Mouse (Mus musculus) gastrocnemius, postnatal 14 days (tissue): Measurements from ENCODE around the gene Clec2i. TPM values are rescaled to one million over a fixed set of nuclear protein-coding genes. Genes with fewer than 3 reads are reported as not detected.
"Not testable (repeated sequence)": the region's sequence is repeated elsewhere in the genome, so short reads cannot be mapped to it uniquely, and the experiment has no call there.

Experiments used
- DNase-seq: peaks from one replicate; pipeline ENCODE4 v3.0.0; 2021; ENCODE audit warnings: mixed read lengths
- intact Hi-C: fragments of 180-260 bp; cut with DNase I; formaldehyde crosslinking; loops from one replicate; pipeline ENCODE4 v1.15.1; 2025; ENCODE audit warnings: low total_unique reads
- long read RNA-seq, 2 experiments: library from polyadenylated mRNA; stranded (forward); transcript quantifications; one replicate each; pipeline ENCODE4 v2.0.0; 2021
- total RNA-seq, 2 experiments: library from RNA; stranded (reverse); gene quantifications; 2 replicates each; pipeline ENCODE4 v1.2.3; 2021

Clec2i gene
- not detected for total RNA-seq
- long read RNA-seq, experiment 1, result 0 reads
- long read RNA-seq, experiment 2, result 0 reads

DNA sequence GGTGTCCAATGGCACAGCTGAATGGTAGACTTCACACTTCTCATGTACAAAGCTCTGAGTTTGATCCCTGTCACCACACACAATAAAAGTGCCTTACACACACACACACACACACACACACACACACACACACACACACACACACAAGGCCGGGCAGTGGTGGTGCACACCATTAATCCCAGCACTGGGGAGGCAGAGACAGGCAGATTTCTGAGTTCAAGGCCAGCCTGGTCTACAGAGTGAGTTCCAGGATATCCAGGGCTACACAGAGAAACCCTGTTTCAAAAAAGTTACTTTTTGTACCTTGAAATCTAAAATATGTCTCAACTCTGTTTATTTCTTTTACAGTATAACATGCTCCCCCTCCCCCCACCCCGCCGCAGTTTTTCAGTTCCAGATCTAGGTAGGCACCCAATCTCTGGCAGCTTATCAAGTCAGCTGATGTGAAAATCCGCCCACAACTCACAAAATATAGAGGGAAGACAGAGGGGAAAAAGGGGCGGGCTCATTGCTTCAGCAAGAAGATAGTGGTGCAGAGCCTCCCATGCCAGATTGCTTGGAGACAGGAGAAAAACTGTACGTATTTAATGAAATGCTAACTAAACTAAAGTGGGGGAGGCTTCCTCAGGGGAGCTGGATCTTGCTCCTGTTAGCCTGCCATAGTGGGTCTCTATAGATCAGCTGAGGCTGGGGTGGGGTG is at the start of gene Clec2i:
TSS of gene Clec2i (plus strand) at position 498 of the 700 bp plus-strand sequence.
- DNase-seq, intact Hi-C loops: not testable (repeated sequence)

DNA sequence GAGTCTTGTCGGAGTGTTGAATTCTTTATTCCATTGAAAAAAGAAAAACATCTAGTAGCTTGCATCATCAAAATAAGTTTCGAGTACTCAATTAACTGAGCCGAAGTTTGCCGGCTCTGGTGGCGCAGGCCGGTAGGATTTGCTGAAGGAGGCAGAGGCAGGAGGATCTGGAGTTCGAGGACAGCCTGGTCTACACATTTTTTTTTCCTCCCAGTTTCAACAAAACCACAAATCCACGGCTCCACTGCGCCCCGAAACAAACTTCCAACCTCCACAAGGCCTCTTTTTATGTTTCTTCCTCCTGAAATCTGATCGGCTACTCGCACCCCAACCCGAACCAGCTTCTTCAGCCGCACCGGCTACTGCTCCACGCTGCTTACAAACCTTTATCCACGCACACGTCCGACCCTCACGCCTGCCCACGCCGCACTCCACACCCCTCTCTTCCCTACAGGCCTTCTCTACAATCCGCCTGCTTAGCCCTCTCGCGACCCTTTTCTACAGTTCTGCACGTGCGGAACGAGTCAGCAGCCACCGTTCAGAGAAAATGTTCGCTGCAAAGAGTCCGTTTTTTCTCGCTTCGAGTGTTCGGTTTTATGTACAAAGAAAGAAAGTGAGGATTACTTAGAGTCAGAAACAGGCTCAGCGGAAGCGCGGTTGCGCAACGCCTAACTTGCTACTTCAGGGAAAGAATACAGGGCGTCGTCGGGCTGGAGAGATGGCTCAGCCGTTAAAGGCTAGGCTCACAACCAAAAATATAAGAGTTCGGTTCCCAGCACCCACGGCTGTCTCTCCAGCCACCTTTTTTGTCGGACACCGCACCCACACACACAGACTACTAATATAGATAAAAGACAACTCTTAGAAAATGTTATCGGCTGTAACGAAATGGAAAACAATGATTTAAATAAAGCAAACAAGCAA is 48.8 kb upstream of the Clec2i start:
- DNase-seq, result peak; percentile 81
- intact Hi-C loops, result loop anchor here (2.0 kb wide), 1 partner anchor 78 kb away; no protein-coding TSS in a partner anchor

DNA sequence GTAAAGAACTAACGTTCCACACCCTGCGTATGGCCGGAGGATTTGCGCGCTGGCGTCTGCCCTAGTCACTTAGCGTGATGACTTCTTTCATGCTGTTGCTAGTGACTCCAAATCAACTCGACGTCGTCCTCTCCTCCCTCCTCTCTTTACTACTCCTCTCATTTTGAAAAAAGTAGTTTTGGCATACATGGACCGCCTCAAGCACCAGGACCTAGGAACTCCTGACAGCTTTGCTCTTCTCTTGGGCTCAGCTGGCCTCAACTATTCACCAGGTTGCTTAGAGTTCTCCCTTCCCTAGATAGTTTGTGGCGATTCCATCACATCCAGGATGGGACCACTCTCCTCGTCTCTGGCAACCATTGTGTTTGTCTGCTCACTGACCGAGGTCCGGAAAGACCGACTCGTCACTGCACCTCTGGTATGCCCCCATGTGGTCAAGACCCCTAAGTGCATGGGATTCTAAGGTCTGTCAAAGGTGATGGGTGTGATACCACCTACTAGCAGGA is 48.1 kb upstream of the Clec2i start:
- peak; percentile 84 for DNase-seq
- intact Hi-C loops, result loop anchor here (2.0 kb wide), 1 partner anchor 79 kb away; no protein-coding TSS in a partner anchor

DNA sequence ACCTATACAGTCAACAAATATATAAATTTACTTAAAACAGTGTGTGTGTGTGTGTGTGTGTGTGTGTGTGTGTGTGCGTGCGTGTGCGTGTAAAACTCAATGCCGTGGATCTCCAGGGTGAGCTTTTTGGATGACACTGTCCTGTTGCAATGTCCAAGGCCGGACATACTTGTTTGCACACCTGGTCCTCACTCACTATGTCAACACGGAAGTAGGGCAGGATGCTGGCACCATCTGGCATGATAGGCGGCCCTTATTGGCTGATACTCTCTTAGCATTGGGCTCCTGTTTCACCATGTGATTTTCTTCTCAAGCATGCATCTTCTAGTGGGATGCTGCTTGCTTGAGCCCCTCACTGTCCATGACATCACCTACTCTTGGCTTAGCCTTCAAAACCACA is 47.5 kb upstream of the Clec2i start:
- no peak for DNase-seq
- intact Hi-C loops, result loop anchor here (2.0 to 5.0 kb wide), 2 partner anchors 33 to 79 kb away; no protein-coding TSS in a partner anchor

DNA sequence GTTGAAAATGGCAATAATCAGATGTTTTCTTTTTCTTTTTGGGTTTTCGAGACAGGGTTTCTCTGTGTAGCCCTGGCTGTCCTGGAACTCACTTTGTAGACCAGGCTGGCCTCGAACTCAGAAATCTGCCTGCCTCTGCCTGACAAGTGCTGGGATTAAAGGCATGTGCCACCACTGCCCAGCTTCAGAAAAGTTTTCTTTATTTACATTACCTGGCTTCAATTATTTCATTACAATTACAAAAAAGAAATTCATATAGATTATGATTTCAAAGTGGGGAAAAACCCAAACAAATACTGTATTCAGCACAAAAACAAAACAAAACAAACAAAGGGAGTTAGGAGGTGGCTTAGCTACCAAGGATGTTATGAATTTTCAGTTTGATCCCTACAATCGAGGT is 46.7 kb upstream of the Clec2i start:
- not testable (repeated sequence) for DNase-seq
- intact Hi-C loops, result loop anchor here (5.0 kb wide), 1 partner anchor 33 kb away; no protein-coding TSS in a partner anchor

DNA sequence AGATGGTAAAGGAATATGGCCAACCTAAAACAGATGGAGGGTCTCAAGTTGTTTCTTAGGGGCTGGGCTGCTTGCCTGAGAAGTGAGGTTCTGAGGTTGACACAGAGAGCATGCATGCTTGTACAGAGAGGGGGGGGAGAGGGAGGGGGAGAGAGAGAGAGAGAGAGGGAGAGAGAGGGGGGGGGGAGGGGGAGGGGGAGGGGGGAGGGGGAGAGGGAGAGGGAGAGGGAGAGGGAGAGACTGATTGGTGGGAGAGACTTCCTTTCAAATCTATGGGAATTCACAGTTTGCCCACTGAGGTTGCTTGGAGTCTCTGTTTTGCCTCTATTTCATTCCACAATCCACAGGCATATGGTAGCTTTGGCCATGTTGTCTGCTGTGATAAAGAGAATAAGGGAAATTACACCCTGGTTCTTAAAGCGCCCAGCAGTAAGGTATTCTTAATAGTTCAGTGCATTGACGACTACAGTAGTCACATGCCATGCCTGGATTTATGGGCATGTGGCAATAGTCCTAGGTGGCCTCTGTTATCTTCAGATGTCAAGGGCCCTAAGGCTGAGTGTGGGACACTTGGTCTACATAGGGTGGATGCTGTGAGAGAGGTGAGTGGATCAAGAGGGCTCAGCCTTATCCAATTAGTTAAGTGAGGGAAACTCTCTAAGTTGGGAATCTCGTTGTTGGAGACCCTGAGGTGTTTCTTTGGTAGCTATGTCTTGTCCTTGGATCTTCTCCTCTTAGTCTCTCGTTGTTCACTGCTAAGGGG is 45.9 kb upstream of the Clec2i start:
- intact Hi-C loops, result loop anchor here (5.0 kb wide), 1 partner anchor 34 kb away; no protein-coding TSS in a partner anchor
- no peak for DNase-seq

DNA sequence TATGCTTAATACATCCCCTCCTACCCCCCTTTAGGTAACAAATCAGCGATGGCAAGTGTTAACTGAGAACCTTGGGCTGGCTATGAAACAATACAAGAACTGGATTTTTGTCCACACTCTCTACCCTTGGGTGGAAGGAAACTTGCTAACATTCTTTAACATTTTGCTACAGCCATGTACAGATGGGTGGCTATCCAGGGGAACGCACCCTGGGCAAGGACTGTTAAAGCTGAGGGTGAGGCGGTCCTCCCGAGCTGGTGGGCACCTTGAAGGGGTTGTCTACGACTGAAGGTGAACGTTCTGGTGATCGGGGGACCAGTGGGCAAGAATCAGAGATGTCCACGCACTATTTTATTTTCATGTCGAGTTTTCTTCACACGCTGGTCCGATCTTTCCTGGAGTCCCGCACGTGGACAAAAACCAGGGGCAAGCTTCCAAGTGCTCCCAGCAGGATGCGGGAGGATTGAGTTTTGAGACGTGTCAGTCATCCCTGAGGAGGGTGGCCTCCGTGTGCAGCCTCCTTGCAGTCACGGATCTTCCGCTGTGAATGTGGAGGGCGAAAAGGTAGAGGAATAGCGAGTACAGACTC is 44.9 kb upstream of the Clec2i start:
- intact Hi-C loops, result loop anchor here (5.0 kb wide), 1 partner anchor 35 kb away; no protein-coding TSS in a partner anchor
- peak; percentile 12 for DNase-seq

DNA sequence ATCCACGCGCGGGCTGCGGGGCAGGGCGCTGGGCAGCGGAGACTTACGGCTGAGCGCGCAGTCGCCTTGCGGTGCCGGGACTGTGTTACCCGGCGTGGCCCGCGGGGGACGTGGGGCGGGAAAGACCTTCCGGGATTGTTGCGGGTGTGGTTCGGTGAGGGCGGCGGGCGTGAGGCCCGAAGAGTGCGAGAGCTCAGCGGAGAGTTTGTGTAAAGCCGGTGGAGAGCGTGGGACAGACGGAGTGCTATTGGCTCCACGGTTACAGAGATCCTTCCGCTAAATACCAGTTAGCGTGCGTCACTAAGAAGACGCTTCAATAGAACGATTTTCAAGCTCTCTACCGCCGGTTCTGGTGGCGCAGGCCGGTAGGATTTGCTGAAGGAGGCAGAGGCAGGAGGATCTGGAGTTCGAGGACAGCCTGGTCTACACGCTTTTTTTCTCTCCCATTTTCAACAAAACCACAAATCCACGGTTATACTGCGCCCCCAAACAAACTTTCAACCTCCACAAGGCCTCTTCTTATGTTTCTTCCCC is 44.4 kb upstream of the Clec2i start:
- peak; percentile 79 for DNase-seq
- intact Hi-C loops, result loop anchor here (5.0 kb wide), 1 partner anchor 36 kb away; no protein-coding TSS in a partner anchor

DNA sequence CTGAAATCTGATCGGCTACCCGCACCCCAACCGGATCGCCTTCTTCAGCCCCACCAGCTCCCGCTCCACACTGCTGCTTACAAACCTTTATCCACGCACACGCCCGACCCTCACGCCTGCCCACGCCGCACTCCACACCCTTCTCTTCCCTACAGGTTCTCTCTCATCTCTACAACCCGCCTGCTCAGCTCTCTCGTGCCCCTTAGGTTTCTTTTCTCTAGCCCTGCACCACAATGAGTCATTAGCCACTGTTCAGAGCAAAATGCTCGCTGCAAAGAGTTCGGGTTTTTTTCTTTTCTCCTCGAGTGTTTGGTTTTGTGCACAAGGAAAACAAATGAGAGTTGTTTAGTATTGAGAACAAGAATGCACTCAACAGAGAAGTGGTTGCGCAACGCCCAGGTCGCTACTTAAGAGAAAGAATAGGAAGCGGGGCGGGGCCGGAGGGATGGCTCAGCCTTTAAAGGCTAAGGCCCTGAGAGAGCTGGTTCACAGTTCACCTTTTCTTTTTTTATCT is 43.9 kb upstream of the Clec2i start:
- peak; percentile 59 for DNase-seq
- intact Hi-C loops, result loop anchor here (5.0 kb wide), 1 partner anchor 36 kb away; no protein-coding TSS in a partner anchor

DNA sequence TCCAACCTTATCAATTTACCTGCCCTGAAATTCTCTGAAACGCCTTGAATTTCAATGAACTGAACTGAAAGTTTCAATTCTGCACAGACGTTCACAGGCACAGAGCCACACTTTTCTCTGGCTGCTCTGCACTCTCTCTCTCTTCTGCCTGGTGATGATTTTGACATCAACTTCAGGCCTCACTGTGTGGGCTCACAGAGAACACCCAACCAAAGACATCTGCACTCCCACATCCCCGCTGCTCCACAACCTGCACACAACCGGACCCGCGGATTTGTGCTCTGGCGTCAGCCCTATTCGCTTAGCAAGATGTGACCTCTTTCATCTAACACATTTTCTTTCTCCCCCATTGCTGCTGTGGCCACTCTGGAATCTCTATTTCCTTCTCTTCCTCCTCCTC is 43.3 kb upstream of the Clec2i start:
- peak; percentile 11 for DNase-seq
- intact Hi-C loops, result loop anchor here (5.0 kb wide), 1 partner anchor 37 kb away; no protein-coding TSS in a partner anchor

DNA sequence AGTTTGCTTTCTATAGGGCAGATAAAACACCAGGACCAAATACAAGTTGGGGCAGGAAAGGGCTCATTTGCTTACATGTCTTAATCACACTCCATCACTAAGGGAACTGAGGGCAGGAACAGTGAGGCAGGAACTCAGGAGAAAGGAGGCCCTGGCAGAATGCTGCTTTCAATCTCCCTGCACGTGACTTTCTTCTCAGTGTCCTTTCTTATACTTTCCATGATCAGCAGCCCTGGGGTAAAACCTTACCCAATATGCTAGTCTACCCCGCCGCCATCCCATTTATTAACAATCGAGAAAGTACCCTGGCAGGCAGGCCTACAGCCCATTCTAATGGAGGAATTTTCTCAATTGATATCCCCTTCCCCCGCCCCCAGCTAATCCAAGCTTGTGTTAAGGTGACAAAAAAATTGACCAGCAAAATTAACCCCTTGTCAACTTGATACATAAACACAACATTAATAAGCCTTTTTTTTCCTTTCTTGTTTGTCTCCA is 42.8 kb upstream of the Clec2i start:
- intact Hi-C loops, result loop anchor here (5.0 kb wide), 2 partner anchors 37 to 403 kb away; no protein-coding TSS in a partner anchor
- no peak for DNase-seq

DNA sequence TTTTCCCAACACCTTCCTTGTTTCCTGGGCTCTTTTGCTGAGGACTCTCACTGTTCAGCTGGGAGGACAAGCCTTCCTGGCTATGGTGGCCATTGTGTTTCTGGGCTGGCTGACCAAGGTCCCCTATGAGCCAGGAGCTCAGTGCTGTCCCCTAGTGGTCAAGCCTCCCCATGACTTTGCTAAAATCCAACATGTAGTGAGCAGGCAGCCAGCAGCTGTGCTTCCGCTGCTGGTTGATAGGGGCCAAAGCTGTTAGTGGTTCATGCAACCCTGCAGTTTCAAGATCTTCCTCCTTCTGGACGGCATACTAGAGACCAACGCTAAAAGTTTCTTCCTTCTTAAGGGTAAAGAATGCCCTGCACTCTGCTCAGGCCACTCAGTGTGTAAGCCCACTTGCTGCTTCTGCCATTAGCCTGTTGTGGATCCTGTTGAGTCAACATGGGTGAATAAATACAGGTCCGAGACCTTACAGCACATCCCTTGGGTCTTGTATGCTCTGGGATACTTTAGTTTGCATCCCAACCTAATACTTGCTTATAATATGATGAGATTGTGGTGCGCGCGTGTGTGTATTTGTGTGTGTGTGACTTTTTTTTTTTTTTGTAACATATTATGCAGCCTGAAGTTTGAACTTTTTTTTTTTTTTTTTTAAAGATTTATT is 41.9 kb upstream of the Clec2i start:
- peak; percentile 88 for DNase-seq
- intact Hi-C loops, result loop anchor here (5.0 kb wide), 1 partner anchor 402 kb away; no protein-coding TSS in a partner anchor

DNA sequence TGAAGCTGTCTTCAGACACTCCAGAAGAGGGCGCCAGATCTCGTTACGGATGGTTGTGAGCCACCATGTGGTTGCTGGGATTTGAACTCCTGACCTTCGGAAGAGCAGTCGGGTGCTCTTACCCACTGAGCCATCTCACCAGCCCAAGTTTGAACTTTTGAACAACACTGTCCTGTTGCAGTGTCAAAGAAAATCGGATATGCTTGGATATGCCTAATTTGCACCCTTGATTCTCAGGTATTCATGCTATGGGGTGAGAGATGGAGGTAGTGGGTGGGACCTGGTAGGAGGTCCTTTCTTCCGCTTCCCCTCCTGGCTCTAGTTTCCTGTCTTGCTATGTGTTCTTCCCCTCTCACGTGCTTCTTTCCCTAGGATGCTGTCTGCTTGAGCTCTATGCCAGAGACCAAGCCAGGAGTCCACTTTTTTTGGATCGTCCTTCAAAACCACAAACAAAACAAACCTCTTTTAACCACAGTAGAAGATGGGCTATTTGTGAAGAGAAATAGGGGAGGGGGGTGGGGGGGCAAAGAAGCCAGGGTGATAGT is 41.3 kb upstream of the Clec2i start:
- intact Hi-C loops, result loop anchor here (5.0 kb wide), 1 partner anchor 401 kb away; no protein-coding TSS in a partner anchor
- no peak for DNase-seq

DNA sequence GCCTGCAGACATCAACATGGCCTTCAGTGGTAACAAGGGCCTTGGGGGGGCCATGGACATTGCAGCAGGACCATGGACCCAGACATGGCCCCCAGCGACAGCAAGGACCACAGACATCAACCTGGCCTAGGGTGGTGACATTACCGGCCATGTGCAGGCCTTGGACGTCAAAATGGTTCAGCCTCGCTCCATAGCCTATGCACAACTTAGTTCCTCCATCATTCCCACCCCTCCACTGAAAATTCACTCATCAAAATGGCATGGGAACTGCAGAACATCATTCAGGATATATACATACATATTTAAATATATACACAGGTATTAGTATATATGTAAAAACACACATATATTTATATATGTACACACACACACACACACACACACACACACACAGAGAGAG is 40.0 kb upstream of the Clec2i start:
- DNase-seq, result no peak
- intact Hi-C loops, result loop anchor here (5.0 kb wide), 1 partner anchor 400 kb away; no protein-coding TSS in a partner anchor

DNA sequence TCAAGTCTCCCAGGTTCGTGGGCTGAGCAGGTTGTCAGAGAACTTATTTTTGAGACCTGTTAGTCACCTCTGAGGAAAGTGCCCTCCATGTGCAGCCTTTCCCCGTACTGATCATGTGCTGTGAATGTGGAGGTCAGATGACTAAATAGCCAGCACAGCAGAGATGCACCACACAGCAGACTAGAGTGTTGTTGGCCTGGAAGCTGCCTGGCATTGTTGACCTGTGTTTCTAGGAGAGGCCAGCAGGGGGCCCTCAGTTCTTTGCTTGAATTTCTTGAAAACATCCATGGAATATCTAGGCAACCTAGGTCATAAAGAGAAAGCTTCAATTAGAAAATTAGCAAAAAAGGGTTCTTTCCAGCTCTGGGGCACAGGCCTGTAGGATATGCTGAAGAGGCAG is 37.5 kb upstream of the Clec2i start:
- intact Hi-C loops, result loop anchor here (5.0 to 10.0 kb wide), 4 partner anchors 217 to 515 kb away; no protein-coding TSS in a partner anchor
- DNase-seq, result peak; percentile 26

DNA sequence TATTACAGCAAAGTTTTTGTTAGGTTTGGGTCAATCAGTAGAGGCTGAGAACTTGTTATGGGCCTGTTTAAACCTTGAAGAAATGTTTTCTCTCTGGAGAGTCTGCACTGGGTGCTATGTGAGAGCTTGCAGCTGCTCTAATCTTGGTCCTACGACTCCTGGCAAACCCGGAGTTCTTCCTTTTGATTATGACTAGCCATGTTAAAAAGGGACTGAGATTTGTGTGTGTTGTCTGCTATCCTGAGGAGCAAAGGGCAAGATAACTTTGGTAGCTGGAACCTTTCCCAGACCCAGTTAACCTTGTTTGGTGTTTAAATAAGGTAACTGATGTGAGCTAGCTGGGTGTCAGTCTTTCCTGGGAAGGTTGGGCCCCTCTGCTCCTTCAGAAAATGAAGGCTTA is 36.7 kb upstream of the Clec2i start:
- intact Hi-C loops, result loop anchor here (5.0 to 10.0 kb wide), 3 partner anchors 217 to 514 kb away; no protein-coding TSS in a partner anchor
- DNase-seq, result no peak

DNA sequence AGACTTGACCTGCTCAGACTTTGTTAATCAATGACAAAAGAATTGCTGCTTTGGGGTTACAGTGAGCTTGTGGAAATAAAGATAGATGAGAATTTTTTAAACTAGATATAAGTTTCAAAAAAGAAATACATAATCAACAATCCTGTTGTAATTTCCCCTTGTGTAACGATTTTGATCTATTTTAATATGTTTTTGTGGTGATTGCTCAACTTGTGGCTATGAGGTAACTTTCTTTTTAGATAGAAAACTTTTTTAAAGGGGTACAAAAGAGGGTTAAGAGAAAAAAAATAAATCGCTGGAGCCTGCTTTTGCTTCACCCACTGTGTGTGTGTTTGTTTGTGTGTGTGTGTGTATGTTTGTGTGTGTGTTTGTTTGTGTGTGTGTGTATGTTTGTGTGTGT is 36.2 kb upstream of the Clec2i start:
- intact Hi-C loops, result loop anchor here (5.0 to 10.0 kb wide), 3 partner anchors 216 to 514 kb away; no protein-coding TSS in a partner anchor
- no peak for DNase-seq
